Mouse (Mus musculus) heart, postnatal 10 days (tissue): ENCODE measurements around the gene Calcoco1. TPM values are rescaled to one million over a fixed set of nuclear protein-coding genes. Genes with fewer than 3 reads are reported as not detected.
A peak's percentile ranks its signal among the peaks of the same experiment; 100 is the strongest.
"Not testable (repeated sequence)": the region's sequence is repeated elsewhere in the genome, so short reads cannot be mapped to it uniquely, and the experiment has no call there.

Experiments used
- DNase-seq, 2 experiments: peaks; one replicate each; pipeline ENCODE4 v3.0.0; 2021
- intact Hi-C: fragments of 180-260 bp; cut with DNase I; formaldehyde crosslinking; loops from one replicate; pipeline ENCODE4 v1.15.1; 2025
- total RNA-seq, 2 experiments: library from RNA; stranded (reverse); gene quantifications; 2 replicates each; pipeline ENCODE4 v1.2.3; 2021

The Calcoco1 gene
- total RNA-seq, 2 experiments from 2014 or later: 90.9 to 100 TPM

DNA sequence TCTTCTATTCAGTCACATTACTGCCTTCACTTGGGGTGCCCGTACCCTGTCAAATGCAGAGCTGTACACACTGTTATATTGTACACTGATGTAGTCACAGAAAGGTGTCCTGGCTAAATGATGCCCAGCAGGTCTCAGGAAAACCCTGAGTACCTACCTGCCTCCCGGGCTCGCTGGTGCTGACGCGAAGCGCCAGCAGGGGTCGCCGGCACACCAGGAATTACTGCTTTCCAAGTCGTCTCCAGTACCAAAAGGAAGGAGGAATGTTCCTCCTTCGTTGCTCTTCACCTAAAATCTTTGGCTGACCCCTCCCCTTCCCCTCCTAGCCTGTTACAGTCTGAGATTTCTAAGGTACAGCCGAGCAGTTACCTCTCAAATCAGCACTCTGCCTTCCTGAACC is 23.8 kb downstream of the Calcoco1 start:
- intact Hi-C loops: loop anchor here (1.0 kb wide), 1 partner anchor 44 kb away; no protein-coding TSS in a partner anchor
- peak; percentile 80 to 91 for DNase-seq

DNA sequence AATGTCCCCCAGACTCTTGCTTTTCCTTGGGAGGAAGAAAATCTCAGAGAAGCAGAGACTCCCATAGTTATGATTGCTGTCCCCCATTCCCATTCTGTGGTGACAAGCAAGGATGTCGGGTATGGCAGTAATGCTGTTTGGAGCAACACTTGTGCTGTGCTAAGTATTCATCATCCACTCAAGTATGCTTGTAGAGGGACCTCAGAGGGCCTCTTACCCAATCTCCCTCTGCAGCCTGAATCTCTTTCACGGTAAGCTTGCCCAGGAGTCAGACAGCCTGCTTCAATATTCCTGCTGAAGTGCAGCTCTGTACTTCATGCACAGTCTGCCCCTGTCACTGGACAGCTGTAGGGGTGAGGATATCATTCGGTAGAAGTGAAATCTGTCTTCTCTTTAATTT is 25.1 kb downstream of the Calcoco1 start:
- no peak for DNase-seq
- intact Hi-C loops: no loop called here

DNA sequence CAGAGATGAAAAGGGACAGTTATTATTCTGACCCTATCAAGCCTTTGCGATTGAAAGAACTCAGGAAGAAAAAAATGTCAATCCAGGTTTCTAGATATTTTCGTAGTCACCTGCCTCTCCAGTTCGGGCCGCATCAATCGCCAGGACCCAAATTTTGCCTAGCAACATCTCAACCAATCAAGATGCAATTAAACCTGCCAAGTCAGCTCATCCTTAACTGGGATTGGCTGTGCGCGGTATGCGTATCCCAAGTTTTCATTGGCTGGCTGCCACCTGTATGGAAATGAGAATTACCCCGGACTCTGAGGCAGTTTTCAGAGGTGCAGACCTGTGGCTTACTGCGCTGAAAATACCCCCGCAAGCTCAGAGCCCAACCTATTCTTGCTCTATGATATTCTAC is 28.4 kb downstream of the Calcoco1 start:
- peak; percentile 52 to 66 for DNase-seq
- intact Hi-C loops: no loop called here

DNA sequence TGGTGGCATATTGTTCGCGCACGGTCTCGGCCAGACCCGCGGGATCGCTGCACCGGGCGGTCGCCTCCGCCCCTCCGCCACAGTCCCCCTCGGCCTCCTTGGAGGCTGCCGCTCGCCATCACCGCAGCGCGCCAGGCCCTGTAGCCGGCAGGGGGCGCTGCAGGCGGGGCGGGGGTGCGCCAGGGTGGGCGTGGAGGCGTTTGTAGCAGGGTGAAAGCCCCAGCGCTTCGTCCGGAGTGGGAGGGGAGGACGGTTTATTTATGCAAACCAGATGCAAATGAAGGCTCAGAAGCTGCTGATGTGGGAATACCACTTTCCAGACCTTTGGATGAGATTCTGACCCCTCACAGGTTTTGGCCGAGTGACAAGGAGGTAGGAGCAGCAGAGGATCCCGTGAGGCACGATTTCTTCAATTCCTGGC is 29.0 kb downstream of the Calcoco1 start:
- peak; percentile 54 to 73 for DNase-seq

DNA sequence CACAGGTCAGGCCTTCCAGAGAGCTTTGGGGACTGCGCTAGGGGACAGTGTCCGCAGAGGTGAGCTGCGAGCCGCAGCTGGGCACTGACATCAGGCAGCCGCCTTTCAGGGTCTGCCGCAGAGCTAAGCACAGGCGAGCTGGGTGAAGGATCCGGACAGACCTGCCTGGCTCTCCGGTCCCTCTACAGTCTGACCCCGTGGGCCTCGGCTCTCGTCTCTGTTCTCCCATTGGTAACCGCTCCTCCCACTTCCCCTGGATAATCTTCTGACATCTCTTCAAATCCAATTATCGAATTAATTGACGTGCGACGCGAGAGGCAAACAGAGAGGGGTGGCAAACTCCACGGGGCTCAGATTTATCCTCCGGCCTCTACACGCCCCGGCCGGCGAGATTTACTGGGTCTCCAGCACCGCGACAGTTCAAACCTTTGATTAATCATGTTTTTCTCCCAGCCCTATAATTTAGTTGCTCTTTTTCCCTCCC is 29.6 kb downstream of the Calcoco1 start:
- DNase-seq: peak in 1 of 2 experiments; percentile 19
- intact Hi-C loops: no loop called here

More for the DNA sequence above, 29.0 kb downstream of the Calcoco1 start:
- intact Hi-C loops: no loop called here

DNA sequence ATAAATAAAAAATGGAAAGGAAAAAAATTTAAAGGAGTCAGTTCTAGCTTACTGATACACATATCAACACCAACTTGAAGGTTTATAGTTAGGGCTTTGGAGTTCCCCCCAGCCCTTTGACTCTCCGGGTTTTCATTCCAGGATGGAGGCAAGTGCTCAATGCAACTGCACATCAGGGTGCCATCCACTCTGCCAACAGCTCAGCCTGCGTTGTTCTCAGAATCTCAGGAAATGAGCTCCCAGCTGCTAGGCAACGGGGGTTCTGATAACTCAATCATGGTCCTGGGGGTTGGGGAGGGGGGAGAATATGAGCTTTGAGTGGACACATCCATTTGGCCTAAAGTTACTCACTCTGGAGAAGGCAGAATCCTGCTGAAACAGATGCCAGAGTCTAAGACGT is 36.2 kb downstream of the Calcoco1 start:
- DNase-seq: no peak
- intact Hi-C loops: no loop called here

DNA sequence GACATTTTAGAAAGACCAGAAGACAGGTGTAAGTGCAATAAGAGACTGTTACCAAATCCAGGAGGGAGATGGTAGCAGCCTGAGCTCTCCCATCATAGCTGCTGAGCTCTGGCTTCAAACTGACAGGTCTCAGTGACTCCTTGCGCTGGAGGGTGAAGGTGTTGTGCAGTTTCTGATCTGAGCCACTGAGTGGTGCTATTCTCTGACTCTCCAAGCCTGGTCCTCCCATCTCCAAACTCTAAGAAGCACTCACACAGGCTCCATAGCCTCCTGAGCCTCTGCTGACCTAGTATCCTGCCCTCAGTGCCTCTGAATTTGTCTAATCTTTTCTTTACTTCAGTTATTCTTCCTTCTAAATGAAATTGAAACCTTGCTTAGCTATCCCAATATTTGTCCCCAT is 38.3 kb downstream of the Calcoco1 start:
- peak in 1 of 2 experiments; percentile 24 for DNase-seq
- intact Hi-C loops: no loop called here

DNA sequence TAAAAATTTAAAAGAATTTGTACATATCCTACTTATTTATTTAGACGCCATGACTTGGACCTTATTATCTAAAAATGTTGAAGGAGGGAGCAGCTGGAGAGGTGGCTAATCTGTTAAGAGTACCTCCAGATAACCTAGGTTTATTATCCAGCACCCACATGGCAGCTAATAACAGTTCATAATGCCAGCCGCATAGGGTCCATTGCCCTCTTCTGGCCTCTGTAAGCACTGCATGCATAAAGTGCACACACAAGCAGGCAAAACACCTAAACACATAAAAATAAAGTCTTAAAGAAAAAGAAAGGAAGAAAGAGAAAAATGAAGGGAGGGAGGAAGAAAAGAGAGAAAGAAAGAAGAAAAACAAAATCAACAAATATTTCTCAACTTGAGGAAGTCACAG is 45.6 kb downstream of the Calcoco1 start:
- intact Hi-C loops: no loop called here
- DNase-seq: no peak

DNA sequence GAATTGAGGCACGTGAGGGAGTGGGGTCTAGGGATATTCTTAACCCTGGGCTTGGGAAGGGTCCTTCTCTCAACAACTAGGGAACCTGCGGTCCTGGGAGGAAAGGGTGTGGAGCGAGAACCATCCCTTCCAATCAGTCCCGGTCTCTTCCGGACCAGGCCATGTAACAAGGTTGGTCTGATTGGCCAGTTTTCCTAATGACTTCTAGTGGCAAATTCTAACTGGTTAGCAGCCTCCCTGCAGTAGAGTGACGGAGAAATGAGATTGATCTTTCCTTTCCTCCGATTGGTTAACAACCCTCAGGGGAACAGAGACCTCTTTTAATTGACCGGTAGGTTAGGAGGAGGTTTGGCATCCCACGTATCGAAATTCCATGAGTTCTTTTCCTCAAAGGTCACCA is 48.4 kb downstream of the Calcoco1 start:
- intact Hi-C loops: no loop called here

DNA sequence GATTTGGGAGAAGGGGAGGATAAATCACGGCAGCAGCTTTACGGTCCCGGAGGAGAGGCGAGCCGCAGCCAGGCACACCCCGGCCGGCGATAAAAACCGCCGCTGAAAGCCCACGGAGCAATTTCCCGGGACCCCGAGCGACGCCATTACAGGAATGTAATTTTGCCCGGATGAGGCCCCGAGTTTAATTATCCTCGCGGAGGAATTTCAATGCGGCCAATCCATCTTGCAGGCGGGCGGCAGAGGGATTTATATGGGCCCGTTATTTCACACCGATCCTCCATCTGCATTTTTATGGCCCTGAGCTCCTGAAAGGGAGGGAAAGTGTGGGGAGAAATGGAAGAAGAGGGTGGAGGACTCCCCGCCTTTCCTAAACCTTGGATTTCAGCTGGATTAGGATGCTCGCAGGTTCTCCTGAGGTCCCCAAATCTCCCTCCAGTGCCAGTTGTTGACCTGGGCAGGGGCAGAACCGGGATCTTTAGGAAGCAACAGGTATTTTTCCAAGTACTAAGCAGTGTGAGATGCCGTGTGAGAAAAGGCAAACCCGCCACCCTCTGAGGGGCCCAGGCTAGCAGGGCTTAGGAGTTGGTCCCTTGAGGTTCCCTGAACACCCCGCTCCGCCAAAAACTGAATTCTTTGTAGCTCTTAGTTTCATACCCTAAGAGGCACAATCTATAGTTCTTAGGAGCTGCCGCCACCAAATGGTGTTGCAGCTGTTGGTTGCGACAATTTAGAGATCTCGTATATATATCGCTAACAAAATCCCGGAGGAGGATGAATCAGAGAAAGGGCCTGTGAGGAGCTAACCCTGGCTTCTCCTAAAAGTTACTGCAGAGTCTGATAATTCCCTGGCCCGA is 49.5 kb downstream of the Calcoco1 start, which contains the start of gene Atp5g2:
Gene Atp5g2 (minus strand): TSS at position 138 of the 857 bp plus-strand sequence.
- intact Hi-C loops: no loop called here

More for the DNA sequence above, 48.4 kb downstream of the Calcoco1 start:
- DNase-seq: peak; percentile 77 to 81

DNA sequence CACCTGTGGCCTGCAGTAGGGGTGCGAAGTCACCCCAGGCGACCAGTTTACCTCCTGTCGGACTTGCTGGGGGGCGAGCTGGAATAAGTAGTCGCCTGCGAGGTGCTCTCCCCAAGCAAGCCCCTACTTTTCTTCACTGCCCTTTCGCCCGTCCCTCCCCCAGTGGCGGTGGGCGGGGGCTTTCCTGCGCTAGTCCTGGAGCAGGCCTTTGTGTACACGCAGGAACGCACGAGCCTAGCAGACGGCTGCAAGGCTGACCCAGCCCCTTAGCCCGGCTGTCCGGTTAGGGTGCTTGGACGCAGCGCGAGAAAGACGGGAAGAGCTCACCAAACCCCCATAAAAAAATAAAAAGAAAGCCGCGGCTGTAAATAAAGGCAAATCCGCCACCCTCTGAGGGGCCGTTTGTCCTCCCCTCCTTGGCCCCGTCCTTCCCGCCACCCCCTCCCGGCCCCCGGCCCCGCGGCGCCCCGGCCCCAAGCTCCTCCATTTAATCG is 50.2 kb downstream of the Calcoco1 start:
- peak; percentile 91 for DNase-seq
- intact Hi-C loops: loop anchor here (2.0 kb wide), 1 partner anchor 47 kb away; the partner anchor contains the start of genes Atf7 and Gm28047

More for the DNA sequence above, 49.5 kb downstream of the Calcoco1 start, which contains the start of gene Atp5g2:
- peak; percentile 65 to 71 for DNase-seq

DNA sequence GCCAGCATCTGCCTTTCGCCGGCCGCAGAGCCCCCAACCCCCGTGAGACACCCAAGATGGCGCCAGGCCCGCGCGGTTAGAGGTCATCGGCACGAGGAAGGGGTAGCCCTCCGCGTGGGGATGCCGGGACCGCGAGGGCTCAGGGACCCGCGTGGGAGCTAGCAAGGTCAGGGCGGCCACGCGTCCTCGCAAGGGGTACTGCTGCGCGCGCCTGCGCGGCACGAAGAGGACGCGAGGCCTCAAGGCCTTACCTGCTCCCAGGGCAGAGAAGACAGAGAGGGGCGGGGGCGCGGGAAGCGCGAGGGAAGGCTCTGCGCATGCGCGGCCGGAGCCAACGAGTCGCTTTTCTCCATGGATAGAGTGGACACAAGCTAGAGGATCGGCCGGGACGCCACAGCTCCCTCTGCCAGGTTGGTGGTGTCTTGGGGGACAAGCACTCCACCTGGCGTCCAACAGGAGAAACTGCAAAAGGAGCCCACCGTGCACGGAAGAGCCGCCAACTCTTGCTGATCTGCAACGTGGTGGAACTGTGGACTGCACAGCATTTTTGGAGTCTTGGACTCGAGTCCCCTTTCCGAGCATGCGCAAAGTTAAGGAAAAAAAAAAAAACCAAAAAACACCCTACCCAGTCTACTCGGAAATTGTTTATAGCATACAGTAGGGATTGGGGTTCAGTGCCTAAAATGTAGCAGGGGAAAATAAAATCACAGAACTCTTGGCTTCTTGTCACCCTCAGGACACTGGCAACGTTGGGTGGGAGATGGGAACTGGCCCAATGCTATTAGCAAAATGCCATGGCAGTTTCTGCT is 51.0 kb downstream of the Calcoco1 start:
- DNase-seq: peak; percentile 98 to 99
- intact Hi-C loops: loop anchor here (2.0 kb wide), 1 partner anchor 46 kb away; the partner anchor contains the start of genes Atf7 and Gm28047

DNA sequence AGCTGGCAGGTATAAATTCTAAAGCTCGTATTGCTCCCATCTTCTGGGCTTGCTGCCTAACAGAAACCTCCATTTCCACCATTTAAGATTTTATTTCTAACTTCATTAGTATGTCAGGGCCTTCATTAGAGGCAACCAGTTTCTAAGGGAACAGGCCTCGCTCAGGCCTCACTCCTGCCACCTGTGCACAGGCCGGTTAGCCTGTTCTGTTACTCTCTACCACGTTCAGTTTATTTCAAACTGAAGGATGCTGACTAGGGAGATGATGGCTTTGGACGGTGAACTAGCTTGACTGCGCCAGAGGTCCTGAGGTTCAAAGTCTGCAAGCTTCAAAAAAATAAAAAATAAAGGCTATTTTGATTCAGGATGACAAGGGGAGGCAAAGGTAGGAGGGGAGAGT is 51.7 kb downstream of the Calcoco1 start:
- peak; percentile 48 to 50 for DNase-seq
- intact Hi-C loops: loop anchor here (2.0 kb wide), 1 partner anchor 45 kb away; the partner anchor contains the start of genes Atf7 and Gm28047

DNA sequence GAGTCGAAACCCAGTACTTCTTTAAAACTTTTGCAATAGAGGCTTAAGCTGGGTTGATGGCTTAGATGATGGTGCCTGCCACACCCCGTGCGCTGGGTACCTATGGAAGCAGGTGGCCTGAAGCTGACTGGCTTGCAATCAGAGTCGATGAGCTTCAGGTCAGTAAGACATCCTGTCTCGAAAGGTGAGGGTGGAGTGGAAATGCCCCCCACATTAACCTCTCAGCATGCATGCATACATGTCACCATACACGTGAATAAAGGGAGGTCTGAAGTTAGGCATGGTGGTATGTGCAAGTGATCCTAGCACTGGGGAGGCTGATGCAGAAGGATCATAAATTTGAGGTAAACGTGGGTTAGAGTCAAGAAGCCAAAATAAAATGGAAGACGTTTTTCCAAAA is 52.4 kb downstream of the Calcoco1 start:
- intact Hi-C loops: loop anchor here (5.0 kb wide), 3 partner anchors 77 to 197 kb away; partner anchors contain the start of gene Pcbp2
- no peak for DNase-seq

DNA sequence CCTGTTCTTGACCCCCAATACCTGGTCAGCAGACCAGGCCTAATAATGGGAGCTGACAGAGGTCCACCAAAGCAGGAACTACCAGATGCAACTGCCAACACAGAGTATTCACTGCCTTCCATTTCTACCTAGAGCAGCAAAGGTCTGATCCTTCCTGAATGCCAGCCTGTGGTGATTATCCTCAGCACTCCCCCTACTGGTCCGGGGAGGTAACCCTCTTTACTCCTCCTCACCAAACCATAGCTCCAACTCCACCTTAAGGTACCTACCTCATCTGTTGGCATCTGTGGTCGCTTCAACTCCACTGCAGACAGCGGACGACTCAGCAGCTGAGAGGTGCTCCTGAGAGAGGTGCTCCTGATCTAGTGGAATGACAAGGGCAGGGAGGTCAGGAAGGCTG is 56.5 kb downstream of the Calcoco1 start:
- DNase-seq: peak; percentile 66 to 80
- intact Hi-C loops: loop anchor here (2.0 to 5.0 kb wide), 4 partner anchors 51 to 193 kb away; partner anchors contain the start of gene Pcbp2

DNA sequence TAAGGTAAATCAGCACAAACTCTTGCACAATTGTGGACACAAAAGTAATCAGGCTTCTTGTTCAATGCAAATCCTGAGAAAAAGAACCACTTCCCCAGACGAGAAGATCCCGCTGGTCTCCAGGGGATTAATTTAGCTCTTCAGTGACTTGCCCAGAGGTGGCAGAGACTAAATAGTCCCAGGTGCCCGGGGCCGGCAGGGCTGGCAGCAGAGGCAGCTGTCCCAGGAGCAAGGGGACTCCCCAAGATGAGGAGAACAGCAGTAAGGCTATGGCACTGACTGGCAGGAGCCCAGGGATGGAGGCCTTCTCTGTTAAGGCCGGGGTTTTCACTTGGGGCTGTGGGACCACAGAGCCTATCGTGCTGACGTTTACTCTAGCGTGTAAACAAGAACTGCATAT is 58.2 kb downstream of the Calcoco1 start:
- DNase-seq: no peak
- intact Hi-C loops: loop anchor here (2.0 kb wide), 1 partner anchor 49 kb away; no protein-coding TSS in a partner anchor

DNA sequence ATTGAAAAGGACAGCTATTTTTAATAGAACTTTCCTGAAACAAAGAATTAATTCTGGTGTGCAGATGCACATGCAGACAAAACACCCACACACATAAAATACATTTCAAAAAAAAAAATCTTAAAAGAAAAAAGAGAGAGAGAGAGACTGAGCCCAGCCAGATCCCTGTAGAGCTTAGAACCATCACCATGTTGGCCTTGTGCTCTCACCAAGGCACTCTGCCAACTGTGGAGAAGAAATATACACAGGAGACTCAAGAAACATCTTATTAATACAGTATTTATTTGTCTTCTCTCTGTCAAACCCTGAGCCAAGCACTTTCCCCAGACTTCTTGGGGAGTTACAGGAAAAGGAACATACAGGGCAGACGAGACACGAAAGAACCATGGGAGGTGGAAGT is 59.4 kb downstream of the Calcoco1 start:
- intact Hi-C loops: not testable (repeated sequence)

DNA sequence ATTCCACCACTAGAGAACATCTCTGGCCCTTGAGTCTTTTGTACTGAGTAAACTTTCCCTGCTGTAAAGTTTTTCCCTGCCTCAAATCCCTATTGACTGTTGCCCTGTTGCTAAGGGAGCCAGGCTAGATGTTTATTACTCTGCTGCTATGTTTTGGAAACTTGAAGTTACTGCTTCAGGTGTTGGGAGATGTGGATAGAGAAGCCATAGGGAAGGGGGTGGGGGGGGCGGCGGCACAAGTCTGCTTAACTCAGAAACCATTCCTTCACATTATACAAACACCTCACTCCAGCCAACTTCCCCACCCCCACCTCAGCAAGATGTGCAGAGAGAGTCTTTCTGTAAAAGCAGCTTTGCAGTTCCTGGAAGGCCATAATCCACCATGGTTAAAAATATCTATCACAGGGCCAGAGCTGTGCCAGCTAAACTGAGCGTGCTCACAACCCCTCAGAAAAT is 64.0 kb downstream of the Calcoco1 start:
- intact Hi-C loops: loop anchor here (2.0 kb wide), 1 partner anchor 31 kb away; no protein-coding TSS in a partner anchor
- DNase-seq: peak; percentile 48 to 52

More for the DNA sequence above, 59.4 kb downstream of the Calcoco1 start:
- not testable (repeated sequence) for DNase-seq
